Mouse (Mus musculus) layer of hippocampus, postnatal 14 days (tissue): ENCODE data around the gene Cib3. TPM values are rescaled to one million over a fixed set of nuclear protein-coding genes. Genes with fewer than 3 reads are reported as not detected.

Experiments used
- DNase-seq, 2 experiments: peaks; one replicate each; pipeline ENCODE4 v3.0.0; 2021 to 2022; ENCODE audit warnings: low spot score in 2 of 2, mixed read lengths in 1 of 2
- long read RNA-seq, 2 experiments: library from polyadenylated mRNA; stranded (forward); transcript quantifications; one replicate each; pipeline ENCODE4 v2.0.0; 2021
- total RNA-seq, 2 experiments: library from RNA; stranded (reverse); gene quantifications; 2 replicates each; pipeline ENCODE4 v1.2.3; 2021

The Cib3 gene
- total RNA-seq: not detected
- long read RNA-seq, experiment 1: 0 reads
- long read RNA-seq, experiment 2: 0 reads

- DNase-seq: no peak
These were observed at the start of gene Cib3 for GRCm38 (mm10) chr8:72212751-72213150. Cib3 (minus strand) TSS chr8:72212837.

GRCm38 (mm10) chr8:72261872-72262271, 49.2 kb upstream of the Cib3 start:
- no peak for DNase-seq

GRCm38 (mm10) chr8:72261431-72261830, 48.8 kb upstream of the Cib3 start:
- DNase-seq: no peak

- no peak for DNase-seq
These were observed 48.4 kb upstream of the Cib3 start for GRCm38 (mm10) chr8:72261019-72261418.

- no peak for DNase-seq
These were observed 47.9 kb upstream of the Cib3 start for GRCm38 (mm10) chr8:72260585-72260984.

- no peak for DNase-seq
These were observed 47.2 kb upstream of the Cib3 start for GRCm38 (mm10) chr8:72259862-72260261.

- DNase-seq: no peak
These were observed 45.2 kb upstream of the Cib3 start for GRCm38 (mm10) chr8:72257902-72258238.

GRCm38 (mm10) chr8:72257171-72257901, 44.7 kb upstream of the Cib3 start:
- DNase-seq: peak in 1 of 2 experiments; percentile 42

GRCm38 (mm10) chr8:72244610-72245009, 32.0 kb upstream of the Cib3 start:
- DNase-seq: no peak

- no peak for DNase-seq
These were observed 29.6 kb upstream of the Cib3 start for GRCm38 (mm10) chr8:72242226-72242625.

GRCm38 (mm10) chr8:72240951-72241350, 28.3 kb upstream of the Cib3 start:
- no peak for DNase-seq

- no peak for DNase-seq
These were observed 27.7 kb upstream of the Cib3 start for GRCm38 (mm10) chr8:72240403-72240763.

- peak; percentile 98 for DNase-seq
These were observed 27.1 kb upstream of the Cib3 start, which contains the start of gene Ap1m1 for GRCm38 (mm10) chr8:72239499-72240402. Ap1m1 (plus strand) TSS chr8:72240018.

- no peak for DNase-seq
These were observed 10.0 kb upstream of the Cib3 start for GRCm38 (mm10) chr8:72222656-72223055.

- DNase-seq: no peak
These were observed 8.1 kb upstream of the Cib3 start for GRCm38 (mm10) chr8:72220758-72221157.

GRCm38 (mm10) chr8:72219541-72220363, 7.1 kb upstream of the Cib3 start, which contains the start of gene Fam32a:
Fam32a (plus strand) TSS chr8:72219730.
- peak; percentile 78 to 94 for DNase-seq

- DNase-seq: no peak
These were observed 6.3 kb upstream of the Cib3 start for GRCm38 (mm10) chr8:72218781-72219540.

- no peak for DNase-seq
These were observed 3.2 kb upstream of the Cib3 start for GRCm38 (mm10) chr8:72215871-72216270.

- no peak for DNase-seq
These were observed 2.4 kb upstream of the Cib3 start for GRCm38 (mm10) chr8:72215060-72215459.

GRCm38 (mm10) chr8:72213536-72213935, 899 bp upstream of the Cib3 start, which contains the start of gene Gm11034:
Gm11034 (minus strand) TSS chr8:72213636.
- no peak for DNase-seq
